Mouse (Mus musculus) bone marrow, adult 2 months (tissue): ENCODE results near the gene Lrrc43.

Experiments
- CTCF ChIP-seq: fragments of 200-500 bp; IDR thresholded peaks from 2 replicates; pipeline ENCODE4 v1.5.1; 2011; ENCODE audit warnings: low read length, control low read depth; ENCODE audit not compliant: control insufficient read depth, insufficient read depth
- POLR2A ChIP-seq: fragments of 200-500 bp; IDR thresholded peaks from 2 replicates; pipeline ENCODE4 v1.6.1; 2011; ENCODE audit warnings: low read depth, mild to moderate bottlenecking, control low read depth, low read length, borderline replicate concordance; ENCODE audit not compliant: control insufficient read depth

DNA sequence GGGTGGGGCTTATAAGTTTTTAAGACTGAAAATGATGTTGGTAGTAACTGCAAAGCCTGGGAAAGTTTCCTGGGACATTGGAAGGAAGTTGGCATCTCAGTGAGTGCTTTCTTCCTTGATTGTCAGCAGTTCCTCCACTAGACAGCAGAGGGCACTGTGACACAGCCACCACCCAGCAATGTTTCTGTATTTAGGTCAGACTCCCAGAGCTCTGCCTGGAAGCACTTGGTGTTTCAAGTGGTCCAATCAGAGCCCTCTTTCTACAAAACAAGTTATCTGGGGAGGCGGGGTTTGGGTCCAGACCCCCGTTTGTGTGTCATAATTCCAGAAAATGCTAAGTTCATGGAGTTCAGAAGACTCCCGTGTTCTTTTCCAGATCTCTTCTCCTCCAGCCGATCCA is 45.0 kb upstream of the Lrrc43 start:
- TF ChIP-seq POLR2A (no peak), CTCF (peak; percentile 90)
